Mouse (Mus musculus) liver, embryonic 14.5 days (tissue): ENCODE results near the gene 4930438A08Rik. TPM values are rescaled to one million over a fixed set of nuclear protein-coding genes. Genes with fewer than 3 reads are reported as not detected.

Source experiments
- ATAC-seq: fragments of 200-750 bp; cut with Nextera tagmentation; 2 replicates; pipeline ENCODE4 v1.8.0; 2017; ENCODE audit warnings: moderate number of reproducible peaks, mild to moderate bottlenecking, moderate library complexity; ENCODE audit not compliant: insufficient read depth
- DNase-seq, 3 experiments: peaks; one replicate each; pipeline ENCODE4 v3.0.0-alpha.2; 2012 to 2013; ENCODE audit warnings: low read depth in 3 of 3, low spot score in 3 of 3
- H3K27ac ChIP-seq: fragments of 300-500 bp; sonication (generic); 2 replicates; pipeline ENCODE4 v1.5.1; 2014; ENCODE audit warnings: moderate library complexity, mild to moderate bottlenecking, control low read depth, inconsistent platforms
- H3K27me3 ChIP-seq: fragments of 300-500 bp; sonication (generic); 2 replicates; pipeline ENCODE4 v1.6.1; 2014; ENCODE audit warnings: mild to moderate bottlenecking, low read length, moderate library complexity; ENCODE audit not compliant: control insufficient read depth, insufficient read depth
- H3K36me3 ChIP-seq: fragments of 300-500 bp; sonication (generic); replicated peaks from 2 replicates; pipeline ENCODE4 v1.6.1; 2014; ENCODE audit warnings: low read depth; ENCODE audit not compliant: control insufficient read depth, insufficient read depth
- H3K4me1 ChIP-seq, 2 experiments: fragments of 200-500 bp in 1 of 2; fragments of 300-500 bp in 1 of 2; sonication (generic) in 1 of 2; replicated peaks; 2 replicates each; pipeline ENCODE4 v1.6.1; 2012 to 2014; ENCODE audit warnings: antibody characterized with exemption in 1 of 2, inconsistent platforms in 1 of 2, low read length in 1 of 2; ENCODE audit not compliant: control insufficient read depth in 2 of 2, insufficient read depth in 2 of 2
- H3K4me2 ChIP-seq: fragments of 300-500 bp; sonication (generic); 2 replicates; pipeline ENCODE4 v1.6.1; 2014; ENCODE audit warnings: low read depth, mild to moderate bottlenecking, control low read depth, moderate library complexity
- H3K4me3 ChIP-seq, 2 experiments: fragments of 200-500 bp in 1 of 2; fragments of 300-500 bp in 1 of 2; sonication (generic) in 1 of 2; 2 replicates each; pipeline ENCODE4 v1.5.1; 2012 to 2014; ENCODE audit warnings: low read depth in 2 of 2, low read length in 2 of 2, mild to moderate bottlenecking in 2 of 2, control low read depth in 1 of 2, inconsistent platforms in 1 of 2, moderate library complexity in 1 of 2; ENCODE audit not compliant: insufficient read depth in 1 of 2
- H3K9ac ChIP-seq: fragments of 300-500 bp; sonication (generic); replicated peaks from 2 replicates; pipeline ENCODE4 v1.6.1; 2014; ENCODE audit warnings: mild to moderate bottlenecking, control low read depth, moderate library complexity
- H3K9me3 ChIP-seq: fragments of 300-500 bp; sonication (generic); 2 replicates; pipeline ENCODE4 v1.6.1; 2016; ENCODE audit warnings: low read length, mixed read lengths; ENCODE audit not compliant: control insufficient read depth
- CTCF ChIP-seq: IDR thresholded peaks from 2 replicates; pipeline ENCODE4 v1.5.1; 2016; ENCODE audit warnings: antibody characterized with exemption, low read depth, control low read depth
- EP300 ChIP-seq: IDR thresholded peaks from 2 replicates; pipeline ENCODE4 v1.6.1; 2016; ENCODE audit warnings: antibody characterized with exemption, low read depth
- WGBS: fragments of 180-500 bp; shearing (Covaris S2); extraction: QIAGEN DNeasy Blood & Tissue Kit; methylation state at CpG from one replicate; pipeline ENCODE4 v1.1.7; 2014; ENCODE audit not compliant: insufficient replicate concordance; 5-methylcytosine and 5-hydroxymethylcytosine counted together
- polyA plus RNA-seq, 2 experiments: library from polyadenylated mRNA; depleted of rRNA in 1 of 2; stranded (reverse) in 1 of 2; unstranded in 1 of 2; fragments of >200 nt; fragmentation: Nextera tagmentation in 1 of 2; extraction: Ambion mirVana in 1 of 2; gene quantifications; 2 replicates each; pipeline versions ENCODE4 v1.2.1 to v1.2.3; 2012 to 2014

4930438A08Rik gene
- polyA plus RNA-seq, 2 experiments: 0.61 to 0.99 TPM

GRCm38 (mm10) chr11:58292791-58293190 is 18.2 kb downstream of the 4930438A08Rik start:
- 47% methylated on average over 4 of the region's 4 CpGs for WGBS
- H3K27ac ChIP-seq: no peak overlapping the region
- no peak overlapping the region for H3K4me3 ChIP-seq
- no peaks in the 10 kb centered on the region for H3K36me3 ChIP-seq
- TF ChIP-seq CTCF: no peak
- no peak for TF ChIP-seq EP300
- 0 out of 2 replicates have a peak, but pooled peaks have one; percentile 28 for ATAC-seq
- H3K4me1 ChIP-seq: no peaks in the 10 kb centered on the region
- no peak overlapping the region for H3K4me2 ChIP-seq
- no peaks in the 10 kb centered on the region for H3K27me3 ChIP-seq
- DNase-seq: no peak
- H3K9ac ChIP-seq: no peak overlapping the region
- H3K9me3 ChIP-seq: no peaks in the 10 kb centered on the region

- TF ChIP-seq CTCF (no peak), EP300 (no peak)
- Histone ChIP-seq H3K36me3 (no peaks in the 10 kb centered on the region), H3K4me2 (no peak overlapping the region), H3K4me1 (peaks cover 0 to 5% of the 10 kb centered on the region in 2 experiments; a peak in 2 of 4 replicates), H3K9me3 (no peaks in the 10 kb centered on the region), H3K4me3 (no peak overlapping the region), H3K9ac (no peak overlapping the region), H3K27ac (no peak overlapping the region), H3K27me3 (no peaks in the 10 kb centered on the region)
- 73% methylated on average over 6 of the region's 6 CpGs for WGBS
- ATAC-seq (no peak), DNase-seq (no peak)
These were observed 22.8 kb downstream of the 4930438A08Rik start for GRCm38 (mm10) chr11:58297396-58297795.

GRCm38 (mm10) chr11:58301057-58301456 is 26.5 kb downstream of the 4930438A08Rik start:
- H3K4me2 ChIP-seq: peak overlapping the region; percentile 66
- H3K4me1 ChIP-seq: peaks cover 3 to 9% of the 10 kb centered on the region in 2 experiments; a peak in 3 of 4 replicates
- no peaks in the 10 kb centered on the region for H3K27me3 ChIP-seq
- H3K9me3 ChIP-seq: no peaks in the 10 kb centered on the region
- no peaks in the 10 kb centered on the region for H3K36me3 ChIP-seq
- ATAC-seq: no peak
- peak overlapping the region; percentile 18 to 63; a peak in 3 of 4 replicates for H3K4me3 ChIP-seq
- peak in 2 of 3 experiments; percentile 47 to 74 for DNase-seq
- peak overlapping the region; percentile 34; the same call in 1 of the 2 replicates for H3K9ac ChIP-seq
- peak; percentile 89 for TF ChIP-seq CTCF
- TF ChIP-seq EP300: no peak
- WGBS: 20% methylated on average over 13 of the region's 13 CpGs
- no peak overlapping the region for H3K27ac ChIP-seq

GRCm38 (mm10) chr11:58301837-58302754 is 27.5 kb downstream of the 4930438A08Rik start:
- Histone ChIP-seq H3K4me3 (peak overlapping the region; percentile 63 to 65), H3K36me3 (no peaks in the 10 kb centered on the region), H3K27ac (peak overlapping the region; percentile 86), H3K27me3 (no peaks in the 10 kb centered on the region), H3K4me1 (peaks cover 7 to 13% of the 10 kb centered on the region in 2 experiments), H3K9me3 (no peaks in the 10 kb centered on the region), H3K9ac (peak overlapping the region; percentile 68), H3K4me2 (peak overlapping the region; percentile 66)
- ATAC-seq: peak; percentile 86
- peak; percentile 89 to 92 (median 90) for DNase-seq
- WGBS: under 1% methylated on average over 36 of the region's 36 CpGs
- TF ChIP-seq EP300: peak; percentile 8
- peak; percentile 95 for TF ChIP-seq CTCF
